Mouse (Mus musculus): ENCODE data around the gene Casp3. TPM values are rescaled to one million over a fixed set of nuclear protein-coding genes. Genes with fewer than 3 reads are reported as not detected.

Casp3 gene
- polyA plus RNA-seq, 1 experiment from 2014 or later, result 287 TPM

DNA sequence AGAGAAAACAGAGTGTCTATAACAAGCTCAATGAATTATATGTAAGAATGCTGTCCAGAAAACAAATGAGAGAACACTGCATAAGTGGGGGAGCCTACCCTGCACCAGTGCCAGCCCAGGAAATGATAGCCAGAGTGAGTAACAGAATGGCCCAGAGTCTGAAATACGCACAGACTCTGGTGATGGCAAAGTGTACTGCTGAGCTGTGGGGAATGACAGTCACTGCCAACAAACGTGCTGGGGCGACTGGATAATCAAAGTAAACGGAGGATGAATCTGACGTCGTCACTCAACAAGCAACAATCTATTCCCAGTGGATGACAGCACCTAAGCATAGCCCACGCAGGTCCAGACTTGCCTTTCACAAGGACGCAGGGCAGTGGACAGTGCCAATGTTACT, 24.0 kb upstream of the Casp3 start:
- Histone ChIP-seq H3K27me3 (no peaks in the 10 kb centered on the region), H3K27ac (replicated peaks) (0 out of 2 replicates have a peak overlapping the region, but pooled peaks have one; percentile 23), H3K9ac (replicated peaks) (no peak overlapping the region), H3K4me1 (0 out of 2 replicates have a peak, but pooled peaks cover 4% of the 10 kb centered on the region), H3K9me3 (no peaks in the 10 kb centered on the region), H3K4me3 (no peak overlapping the region), H3K36me3 (no peaks in the 10 kb centered on the region), H3K4me2 (replicated peaks) (no peak overlapping the region)
- 0 out of 2 replicates have a peak, but pooled peaks have one; percentile 51 for ATAC-seq (replicated peaks)
- 71% methylated on average over 8 of the region's 8 CpGs for WGBS

DNA sequence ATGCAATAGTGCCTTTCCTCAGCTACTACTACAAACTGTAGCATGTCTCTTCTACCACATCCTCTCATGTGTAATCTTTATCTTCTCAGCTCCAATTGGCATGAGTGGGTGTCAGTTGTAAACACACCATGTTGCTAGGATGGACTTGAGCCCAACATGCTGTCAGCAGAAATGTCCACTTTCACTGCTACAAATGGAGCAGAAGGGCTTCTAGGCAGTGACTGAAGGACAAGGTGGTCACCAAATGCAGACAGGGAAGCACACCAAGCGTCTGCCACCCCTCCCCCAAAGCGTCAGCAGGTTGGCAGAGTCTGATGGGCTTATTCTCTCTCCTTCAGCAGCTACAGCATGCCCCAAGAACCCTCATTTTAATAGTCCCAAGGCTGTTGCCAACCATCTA, 23.3 kb upstream of the Casp3 start:
- Histone ChIP-seq H3K27me3 (no peaks in the 10 kb centered on the region), H3K4me3 (no peak overlapping the region), H3K27ac (replicated peaks) (0 out of 2 replicates have a peak overlapping the region, but pooled peaks have one; percentile 23), H3K36me3 (no peaks in the 10 kb centered on the region), H3K4me2 (replicated peaks) (no peak overlapping the region), H3K4me1 (0 out of 2 replicates have a peak, but pooled peaks cover 4% of the 10 kb centered on the region), H3K9ac (replicated peaks) (no peak overlapping the region), H3K9me3 (no peaks in the 10 kb centered on the region)
- 80% methylated on average over 2 of the region's 2 CpGs for WGBS
- ATAC-seq (replicated peaks), result peak; percentile 35; the same call in 1 of the 2 replicates

- 92% methylated on average over 2 of the region's 2 CpGs for WGBS
- Histone ChIP-seq H3K4me2 (replicated peaks) (no peak overlapping the region), H3K27ac (replicated peaks) (no peak overlapping the region), H3K9me3 (no peaks in the 10 kb centered on the region), H3K36me3 (no peaks in the 10 kb centered on the region), H3K4me3 (no peak overlapping the region), H3K27me3 (no peaks in the 10 kb centered on the region), H3K9ac (replicated peaks) (no peak overlapping the region), H3K4me1 (0 out of 2 replicates have a peak, but pooled peaks cover 4% of the 10 kb centered on the region)
- ATAC-seq (replicated peaks), result no peak
These were observed 21.5 kb upstream of the Casp3 start for GRCm38 (mm10) chr8:46595593-46595992.

DNA sequence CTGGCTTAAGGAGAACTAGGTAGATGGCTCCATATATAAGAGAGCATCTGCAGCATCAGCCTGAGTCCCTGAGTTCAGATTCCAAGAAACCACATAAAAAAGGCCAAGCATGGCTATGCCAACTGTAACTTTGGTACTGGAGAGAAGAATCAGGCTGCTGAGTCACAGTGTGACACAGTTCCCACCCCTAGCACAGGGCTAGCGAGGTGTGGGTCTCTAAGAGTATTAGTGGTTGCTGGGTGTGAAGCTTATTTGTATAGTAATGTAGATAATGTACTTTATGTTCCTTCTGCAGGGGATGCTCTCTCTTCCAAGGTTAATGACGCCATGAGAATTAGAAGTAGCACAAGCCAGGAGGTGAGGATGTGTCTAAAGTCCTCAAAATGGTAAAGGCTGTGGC, 20.6 kb upstream of the Casp3 start:
- Histone ChIP-seq H3K27me3 (no peaks in the 10 kb centered on the region), H3K4me2 (replicated peaks) (no peak overlapping the region), H3K4me3 (no peak overlapping the region), H3K9ac (replicated peaks) (no peak overlapping the region), H3K9me3 (no peaks in the 10 kb centered on the region), H3K27ac (replicated peaks) (no peak overlapping the region), H3K4me1 (0 out of 2 replicates have a peak, but pooled peaks cover 4% of the 10 kb centered on the region), H3K36me3 (no peaks in the 10 kb centered on the region)
- no peak for ATAC-seq (replicated peaks)
- 88% methylated on average over 2 of the region's 2 CpGs for WGBS

- H3K4me1 ChIP-seq, result 0 out of 2 replicates have a peak, but pooled peaks cover 4% of the 10 kb centered on the region
- no peaks in the 10 kb centered on the region for H3K36me3 ChIP-seq
- H3K9ac ChIP-seq (replicated peaks), result no peak overlapping the region
- no peaks in the 10 kb centered on the region for H3K27me3 ChIP-seq
- WGBS, result 84% methylated on average over 2 of the region's 2 CpGs
- H3K9me3 ChIP-seq, result no peaks in the 10 kb centered on the region
- no peak overlapping the region for H3K4me2 ChIP-seq (replicated peaks)
- no peak overlapping the region for H3K27ac ChIP-seq (replicated peaks)
- H3K4me3 ChIP-seq, result no peak overlapping the region
- no peak for ATAC-seq (replicated peaks)
These were observed 19.7 kb upstream of the Casp3 start for GRCm38 (mm10) chr8:46597411-46597810.

DNA sequence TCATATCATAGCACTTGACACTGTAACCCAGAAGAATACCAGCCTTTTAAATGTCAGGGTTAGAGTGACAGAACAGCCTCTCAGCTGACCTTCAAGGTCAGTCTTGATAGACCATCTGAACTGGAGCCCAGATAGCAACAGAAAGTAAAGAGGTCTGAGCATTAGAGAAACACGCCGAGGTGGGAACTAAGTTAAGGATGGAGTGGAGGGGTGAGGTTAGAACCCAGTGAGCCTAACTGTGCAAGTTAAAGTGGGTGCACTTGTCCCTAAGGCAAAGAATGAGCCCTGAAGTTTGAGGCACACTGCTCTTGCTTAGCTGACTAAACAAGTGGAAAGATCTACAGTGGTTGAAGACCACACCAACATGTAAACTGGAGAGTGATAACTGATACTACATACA, 19.0 kb upstream of the Casp3 start:
- Histone ChIP-seq H3K27me3 (no peaks in the 10 kb centered on the region), H3K9me3 (no peaks in the 10 kb centered on the region), H3K36me3 (no peaks in the 10 kb centered on the region), H3K9ac (replicated peaks) (no peak overlapping the region), H3K4me1 (0 out of 2 replicates have a peak, but pooled peaks cover 4% of the 10 kb centered on the region), H3K4me2 (replicated peaks) (no peak overlapping the region), H3K27ac (replicated peaks) (no peak overlapping the region), H3K4me3 (no peak overlapping the region)
- no peak for ATAC-seq (replicated peaks)
- WGBS, result 92% methylated on average over 2 of the region's 2 CpGs

GRCm38 (mm10) chr8:46598753-46599152, 18.3 kb upstream of the Casp3 start:
- 0 out of 2 replicates have a peak, but pooled peaks cover 2% of the 10 kb centered on the region for H3K4me1 ChIP-seq
- H3K9ac ChIP-seq (replicated peaks), result no peak overlapping the region
- ATAC-seq (replicated peaks), result no peak
- no peaks in the 10 kb centered on the region for H3K36me3 ChIP-seq
- 91% methylated on average over 5 of the region's 5 CpGs for WGBS
- no peaks in the 10 kb centered on the region for H3K27me3 ChIP-seq
- H3K27ac ChIP-seq (replicated peaks), result no peak overlapping the region
- H3K9me3 ChIP-seq, result no peaks in the 10 kb centered on the region
- H3K4me2 ChIP-seq (replicated peaks), result no peak overlapping the region
- H3K4me3 ChIP-seq, result no peak overlapping the region

- no peak overlapping the region for H3K9ac ChIP-seq (replicated peaks)
- H3K9me3 ChIP-seq, result no peaks in the 10 kb centered on the region
- H3K27me3 ChIP-seq, result no peaks in the 10 kb centered on the region
- H3K4me1 ChIP-seq, result no peaks in the 10 kb centered on the region
- no peak overlapping the region for H3K27ac ChIP-seq (replicated peaks)
- H3K4me3 ChIP-seq, result no peak overlapping the region
- ATAC-seq (replicated peaks), result no peak
- H3K36me3 ChIP-seq, result no peaks in the 10 kb centered on the region
- WGBS, result 94% methylated on average over 7 of the region's 7 CpGs
- no peak overlapping the region for H3K4me2 ChIP-seq (replicated peaks)
These were observed 17.7 kb upstream of the Casp3 start for GRCm38 (mm10) chr8:46599314-46599904.

- Histone ChIP-seq H3K4me2 (replicated peaks) (no peak overlapping the region), H3K4me1 (no peaks in the 10 kb centered on the region), H3K9me3 (no peaks in the 10 kb centered on the region), H3K36me3 (no peaks in the 10 kb centered on the region), H3K27ac (replicated peaks) (no peak overlapping the region), H3K9ac (replicated peaks) (no peak overlapping the region), H3K27me3 (no peaks in the 10 kb centered on the region), H3K4me3 (no peak overlapping the region)
- WGBS, result 72% methylated on average over 10 of the region's 10 CpGs
- no peak for ATAC-seq (replicated peaks)
These were observed 16.0 kb upstream of the Casp3 start for GRCm38 (mm10) chr8:46600959-46601707.

- Histone ChIP-seq H3K4me2 (replicated peaks) (no peak overlapping the region), H3K4me1 (no peaks in the 10 kb centered on the region), H3K9ac (replicated peaks) (no peak overlapping the region), H3K9me3 (no peaks in the 10 kb centered on the region), H3K4me3 (no peak overlapping the region), H3K27me3 (no peaks in the 10 kb centered on the region), H3K36me3 (no peaks in the 10 kb centered on the region), H3K27ac (replicated peaks) (no peak overlapping the region)
- WGBS, result 84% methylated on average over 5 of the region's 5 CpGs
- ATAC-seq (replicated peaks), result no peak
These were observed 13.5 kb upstream of the Casp3 start for GRCm38 (mm10) chr8:46603587-46603986.

- no peaks in the 10 kb centered on the region for H3K36me3 ChIP-seq
These were observed 10.2 kb upstream of the Casp3 start for GRCm38 (mm10) chr8:46606930-46607329.

GRCm38 (mm10) chr8:46611557-46611956, 5.5 kb upstream of the Casp3 start:
- Histone ChIP-seq H3K4me3 (no peak overlapping the region), H3K9ac (replicated peaks) (no peak overlapping the region), H3K4me2 (replicated peaks) (no peak overlapping the region), H3K4me1 (peaks cover 13% of the 10 kb centered on the region; the same call in 1 of the 2 replicates), H3K36me3 (no peaks in the 10 kb centered on the region), H3K9me3 (no peaks in the 10 kb centered on the region), H3K27ac (replicated peaks) (no peak overlapping the region), H3K27me3 (no peaks in the 10 kb centered on the region)
- no peak for ATAC-seq (replicated peaks)
- WGBS, result 96% methylated on average over 8 of the region's 8 CpGs

More at GRCm38 (mm10) chr8:46606930-46607329, 10.2 kb upstream of the Casp3 start:
- Histone ChIP-seq H3K9me3 (no peaks in the 10 kb centered on the region), H3K4me1 (no peaks in the 10 kb centered on the region), H3K4me2 (replicated peaks) (no peak overlapping the region), H3K9ac (replicated peaks) (no peak overlapping the region), H3K4me3 (no peak overlapping the region), H3K27me3 (no peaks in the 10 kb centered on the region), H3K27ac (replicated peaks) (no peak overlapping the region)
- no peak for ATAC-seq (replicated peaks)
- 81% methylated on average over 1 of the region's 1 CpGs for WGBS
